Mouse (Mus musculus) right cerebral cortex, adult 18-20 months (tissue): ENCODE measurements around the gene Atn1.

Source experiments
- DNase-seq: peaks from one replicate; pipeline ENCODE4 v3.0.0; 2022; ENCODE audit warnings: mixed read lengths

The Atn1 gene

DNA sequence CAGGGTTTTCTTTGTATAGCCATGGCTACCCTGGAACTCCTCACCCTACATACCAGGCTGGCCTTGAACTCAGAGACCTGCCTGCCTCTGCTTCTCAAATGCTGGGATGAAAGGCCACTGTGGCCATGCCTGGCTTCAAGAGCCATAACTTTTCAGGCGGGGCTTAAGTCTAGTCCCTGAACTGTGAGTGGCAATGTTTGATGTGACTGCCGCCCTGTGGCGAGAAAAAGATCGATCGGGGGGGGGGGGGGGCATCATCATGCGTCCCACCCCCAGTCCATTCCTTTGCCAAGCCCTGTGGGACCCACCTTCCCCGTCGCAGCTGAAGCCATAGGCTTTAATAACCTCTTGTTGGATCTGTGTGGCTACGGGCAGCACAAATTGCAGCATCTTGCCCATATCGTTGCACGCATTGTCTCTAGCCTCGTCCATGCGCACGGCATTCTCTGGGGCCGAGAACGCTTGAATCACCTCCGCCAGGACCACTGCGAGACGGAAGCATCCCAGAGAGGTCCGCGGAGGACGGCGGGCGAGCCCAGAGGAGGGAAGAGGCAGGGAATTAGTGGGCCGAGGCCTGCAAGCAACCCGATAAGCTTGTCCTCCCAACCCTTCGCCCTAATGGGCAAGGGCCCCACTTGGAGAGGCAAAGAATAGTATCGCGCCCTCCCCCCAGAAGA, 16.0 kb downstream of the Atn1 start:
- DNase-seq: peak; percentile 57

DNA sequence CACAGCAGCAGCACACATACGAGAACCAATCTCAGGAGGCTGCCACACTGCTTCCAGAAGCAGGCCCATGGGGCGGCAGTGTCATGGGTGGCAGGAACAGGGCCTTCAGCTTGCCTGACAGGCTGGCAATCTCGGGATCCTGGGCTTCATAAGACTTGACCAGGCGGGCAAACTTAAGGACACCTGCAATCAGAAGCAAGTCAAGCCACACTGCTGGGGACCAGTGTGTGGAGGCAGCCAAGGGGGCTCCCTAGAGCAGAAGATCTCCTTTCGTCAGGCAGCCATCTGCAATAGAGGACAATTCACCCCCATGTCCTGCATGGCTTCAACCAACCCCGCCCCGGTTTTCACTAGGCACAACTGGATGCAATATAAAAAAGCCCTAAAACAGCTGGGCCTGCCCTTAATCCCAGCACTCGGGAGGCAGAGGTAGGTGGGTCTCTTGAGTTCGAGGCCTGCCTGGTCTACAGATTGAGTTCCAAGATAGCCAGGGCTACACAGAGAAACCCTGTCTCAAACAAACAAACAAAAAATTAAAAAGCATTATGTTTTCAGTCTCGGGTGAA, 17.0 kb downstream of the Atn1 start:
- no peak for DNase-seq

DNA sequence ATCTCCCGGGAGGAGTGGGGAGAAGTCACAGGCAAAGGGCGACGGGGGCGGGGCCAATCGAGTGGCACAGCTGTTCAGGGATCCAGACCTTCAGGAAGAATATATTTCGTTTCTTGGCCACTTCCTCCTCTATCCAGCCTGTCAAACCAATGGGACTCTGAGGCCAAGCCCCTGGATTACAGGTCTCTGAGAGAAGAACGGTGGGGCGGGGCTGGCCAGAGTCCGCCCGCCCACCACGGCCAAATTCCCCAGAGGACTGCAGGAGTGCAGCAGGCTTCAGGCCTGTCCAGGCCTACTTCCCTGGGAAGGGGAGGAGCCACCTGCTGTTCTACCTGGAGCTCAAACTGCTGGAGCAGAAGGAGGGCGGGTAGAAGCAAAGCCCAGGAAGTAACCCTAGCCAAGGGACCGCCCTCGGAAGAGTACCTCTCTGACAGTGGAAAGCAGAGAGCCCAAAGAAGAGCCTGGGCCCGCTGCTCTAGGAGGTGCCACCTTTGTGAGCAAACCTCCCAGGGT, 17.8 kb downstream of the Atn1 start, which contains the start of gene Ptpn6:
Gene Ptpn6, minus strand, starts transcription at position 204 of the 513 bp plus-strand sequence.
- DNase-seq: no peak

DNA sequence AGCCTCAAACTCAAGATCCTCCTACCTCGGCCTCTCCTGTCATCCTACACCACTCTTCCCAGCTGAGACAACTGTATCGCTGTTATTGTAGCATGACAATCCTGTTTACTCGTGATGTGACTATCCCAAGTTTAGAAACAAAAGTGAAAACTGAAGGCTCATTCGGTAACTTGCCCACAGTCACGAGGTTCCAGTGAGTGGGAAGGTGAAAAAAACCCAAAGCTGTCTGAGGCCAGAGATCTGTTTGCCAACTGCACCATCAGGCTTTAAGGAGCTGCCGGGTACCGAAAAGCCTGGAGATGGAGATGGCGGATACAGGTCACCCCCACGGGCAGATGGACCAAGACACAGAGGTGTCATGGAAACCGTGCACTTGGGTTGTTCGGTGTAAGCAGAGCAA, 19.3 kb downstream of the Atn1 start:
- no peak for DNase-seq

DNA sequence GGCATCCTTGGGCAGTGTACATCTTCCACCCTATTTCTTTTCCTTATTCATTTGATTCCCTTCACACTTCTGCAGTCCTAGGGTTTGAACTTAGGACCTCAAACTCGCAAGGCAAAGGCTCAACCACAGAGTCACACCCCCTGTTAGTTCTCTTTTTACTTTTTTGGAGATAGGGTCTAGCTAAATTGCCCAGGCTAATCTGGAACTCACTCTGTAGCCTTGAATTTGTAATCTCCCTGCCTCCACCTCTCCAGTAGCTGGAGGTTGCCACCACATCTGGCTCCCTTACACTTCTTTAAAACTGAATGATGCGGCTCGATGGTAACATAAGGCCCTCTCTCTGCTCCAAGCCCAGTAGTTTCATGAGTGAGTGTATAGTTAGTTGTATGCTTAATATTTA, 21.9 kb downstream of the Atn1 start:
- no peak for DNase-seq

DNA sequence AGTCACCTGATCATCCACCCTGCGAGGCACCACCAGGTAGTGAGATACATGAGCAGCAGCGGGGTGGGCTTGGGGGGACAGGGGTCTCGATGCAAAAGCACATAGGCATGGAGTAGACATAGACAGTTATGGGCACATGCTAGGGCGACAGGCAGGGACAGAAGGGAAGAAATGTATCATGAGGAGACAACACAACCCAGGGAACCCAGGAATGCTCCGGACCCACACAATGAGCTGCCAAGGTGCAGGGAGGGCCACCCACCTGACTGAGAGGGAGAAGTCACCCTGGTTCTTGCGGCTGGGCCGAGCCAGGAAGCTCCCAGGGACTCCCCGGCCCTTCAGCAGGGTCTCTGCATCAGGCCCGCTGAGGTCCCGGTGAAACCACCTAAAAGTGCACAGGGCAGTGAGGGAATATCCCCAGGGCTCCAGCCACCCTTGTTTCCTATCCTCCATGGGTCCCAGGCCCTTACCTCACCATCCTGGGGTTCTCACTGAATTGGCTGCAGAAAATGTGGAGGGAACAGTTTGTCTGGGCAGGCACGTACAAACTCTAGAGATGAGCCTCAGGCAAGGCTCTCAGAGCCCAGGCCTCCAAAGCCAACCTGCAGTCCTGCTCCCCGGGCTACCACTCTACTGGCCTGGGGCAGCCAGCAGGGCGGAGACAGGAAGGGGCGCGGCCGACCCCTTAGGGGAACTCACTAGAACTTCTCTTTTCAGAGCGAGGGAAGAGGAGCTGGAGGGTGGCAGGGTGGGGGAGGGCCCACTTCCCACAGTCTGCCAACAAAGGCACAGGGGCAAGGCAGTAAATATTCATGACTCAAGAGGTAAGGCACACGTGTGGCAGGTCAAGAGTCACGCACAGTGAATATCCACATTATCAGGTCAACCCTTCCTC, 23.6 kb downstream of the Atn1 start:
- no peak for DNase-seq

DNA sequence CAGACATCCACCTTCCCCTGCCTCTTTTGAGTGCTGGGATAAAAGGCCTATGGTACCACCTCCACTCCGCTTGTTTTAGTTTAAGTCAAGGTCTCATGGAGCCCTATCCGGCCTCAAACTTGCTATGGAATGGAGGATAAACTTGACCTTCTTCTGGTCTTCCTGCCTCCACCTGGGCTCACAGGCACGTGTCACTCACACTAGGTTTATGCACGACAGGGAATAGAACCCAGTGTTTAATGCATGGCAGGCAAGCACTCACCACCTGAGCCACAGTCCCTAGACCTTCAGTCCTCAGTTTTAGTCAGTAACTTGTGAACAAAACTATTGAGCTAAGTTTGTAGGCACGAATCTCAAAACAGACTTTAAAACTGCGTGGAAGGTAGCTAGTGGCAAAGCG, 25.3 kb downstream of the Atn1 start:
- no peak for DNase-seq

DNA sequence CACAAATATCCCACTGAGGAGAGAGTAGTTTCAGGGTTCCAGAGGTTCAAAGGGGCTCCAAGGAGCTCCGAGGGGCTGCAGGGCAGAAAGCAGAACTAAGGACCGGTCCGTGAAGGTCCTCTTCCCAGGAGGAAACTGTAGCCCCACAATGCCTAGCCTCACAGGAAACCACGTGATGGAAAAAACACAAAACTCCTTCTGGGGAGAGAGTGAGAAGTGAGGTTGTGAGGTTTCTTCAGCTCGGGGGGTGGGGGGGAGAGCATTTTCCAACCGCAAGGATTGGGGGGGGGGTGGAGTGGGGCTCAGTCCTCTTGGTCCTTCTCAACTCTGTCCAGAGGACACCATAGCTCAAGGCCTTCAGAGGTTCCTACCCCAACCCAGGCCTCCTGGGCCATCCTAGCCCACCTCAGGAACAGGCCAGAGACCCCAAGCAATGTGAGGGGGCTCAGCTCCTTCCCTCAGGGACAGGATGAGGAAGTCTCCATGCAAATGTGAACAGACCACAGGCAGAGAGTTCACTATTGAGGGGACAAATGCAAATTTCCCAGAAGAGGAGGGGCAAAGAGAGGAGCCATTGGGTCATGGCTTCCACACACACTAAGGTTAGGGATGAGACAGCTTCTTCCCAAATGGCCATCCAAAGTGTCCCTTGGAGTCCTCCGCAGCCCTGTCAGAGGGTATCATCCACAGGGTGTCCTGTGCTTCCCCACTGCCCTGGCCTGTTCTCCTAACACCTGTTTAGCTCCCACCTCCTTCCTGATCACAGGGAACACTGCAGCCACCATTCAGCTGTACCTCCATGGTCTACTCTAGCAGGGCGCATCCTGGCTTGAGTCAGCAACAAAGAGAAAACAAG, 26.2 kb downstream of the Atn1 start:
- no peak for DNase-seq

DNA sequence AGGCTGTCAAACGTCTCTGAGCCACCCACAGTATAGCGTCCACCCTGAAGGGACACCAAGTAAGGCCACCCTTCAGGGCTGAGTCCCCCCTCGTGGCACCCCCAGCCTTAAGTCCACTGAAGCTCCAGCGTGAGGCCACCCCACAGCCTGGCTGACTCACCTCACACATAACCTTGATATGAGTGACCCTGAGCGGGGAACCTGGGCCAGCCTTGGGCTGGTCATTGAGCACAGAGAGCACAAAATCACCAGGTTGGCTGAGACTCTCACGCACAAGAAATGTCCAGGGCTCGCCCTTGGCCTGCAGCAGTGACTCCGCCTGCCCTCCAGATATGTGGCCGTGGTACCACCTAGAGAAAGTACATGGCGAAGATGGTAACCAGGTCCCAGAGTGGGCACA, 27.7 kb downstream of the Atn1 start:
- no peak for DNase-seq

DNA sequence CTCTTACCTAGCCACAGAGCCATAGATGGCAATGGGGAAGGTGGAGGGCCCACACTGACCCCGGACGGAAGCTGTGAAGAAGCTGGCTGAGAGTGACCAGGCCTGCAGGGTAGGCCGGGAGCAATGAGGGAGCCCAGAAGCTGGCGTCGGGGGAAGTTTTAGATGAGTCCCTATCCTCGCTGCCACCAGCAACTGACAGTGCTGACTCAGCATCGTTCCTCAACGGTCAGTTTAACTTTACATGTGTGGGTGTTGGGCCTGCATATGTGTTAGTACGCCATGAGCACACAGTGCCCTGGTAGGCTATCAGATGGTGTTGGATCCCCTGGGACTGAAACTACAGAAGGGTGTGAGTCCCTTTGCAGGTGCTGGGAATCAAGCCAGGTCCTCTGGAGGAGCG, 31.9 kb downstream of the Atn1 start:
- no peak for DNase-seq

DNA sequence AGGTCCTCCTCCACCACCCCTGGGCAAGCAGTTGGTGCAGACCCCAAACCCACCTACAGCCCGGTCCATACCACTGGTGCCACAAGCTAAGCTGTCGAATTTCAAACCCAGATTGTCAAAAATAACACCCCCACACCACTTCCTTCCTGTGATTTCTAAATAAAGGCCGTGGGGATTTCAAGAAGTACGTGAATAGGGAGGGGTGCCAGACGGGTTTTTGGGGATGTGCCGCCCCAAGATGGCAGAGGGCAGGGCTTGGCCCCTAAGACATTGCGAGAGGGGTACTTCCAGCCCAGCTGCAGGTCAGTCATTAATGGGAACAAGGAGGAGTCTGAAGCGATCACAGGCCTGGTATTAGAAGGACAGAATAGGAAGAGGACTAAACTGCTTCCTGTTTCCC, 32.8 kb downstream of the Atn1 start:
- no peak for DNase-seq

DNA sequence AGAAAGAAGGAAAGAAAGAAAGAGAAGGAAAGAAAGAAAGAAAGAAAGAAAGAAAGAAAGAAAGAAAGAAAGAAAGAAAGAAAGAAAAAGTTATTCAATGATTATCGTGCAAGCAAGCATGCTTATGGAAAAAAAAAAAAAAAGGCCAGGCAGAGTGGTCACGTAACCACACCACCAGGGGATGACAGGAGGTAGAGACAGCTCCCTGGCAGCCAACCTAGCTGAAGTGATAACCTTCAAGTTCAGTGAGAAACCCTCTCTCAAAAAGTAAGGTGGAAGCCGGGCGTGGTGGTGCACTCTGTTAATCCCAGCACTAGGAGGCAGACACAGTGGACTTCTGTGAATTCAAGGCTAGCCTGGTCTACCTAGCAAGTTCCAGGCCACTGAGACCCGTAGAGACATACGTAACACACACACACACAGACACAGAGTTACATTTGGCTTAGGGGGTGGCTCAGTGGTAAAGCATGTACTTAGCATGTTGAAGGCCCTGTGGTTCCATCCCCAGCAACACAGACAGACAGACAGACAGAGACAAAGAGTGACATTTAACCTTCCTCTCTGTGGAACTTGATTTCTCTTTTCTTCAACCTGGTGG, 33.3 kb downstream of the Atn1 start:
- no peak for DNase-seq

DNA sequence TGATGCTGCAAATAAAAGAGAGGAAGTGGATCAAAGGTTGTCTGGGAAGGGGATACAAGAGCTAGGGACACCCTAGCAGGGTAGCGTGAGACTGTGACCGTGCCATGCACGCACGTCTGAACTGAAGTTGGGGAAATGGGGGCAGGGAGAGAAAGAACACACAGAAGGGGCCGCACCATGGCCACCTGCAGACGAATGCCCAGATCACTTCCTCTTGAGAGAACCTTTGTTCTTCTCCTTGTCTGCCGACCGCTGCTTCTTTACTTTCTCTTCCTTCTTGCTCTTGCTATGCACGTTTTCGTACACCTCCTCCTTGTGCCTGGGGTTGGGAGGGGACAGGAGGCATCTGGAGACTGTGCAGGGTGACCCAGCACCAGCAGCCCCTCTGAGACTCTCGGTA, 35.4 kb downstream of the Atn1 start:
- no peak for DNase-seq

DNA sequence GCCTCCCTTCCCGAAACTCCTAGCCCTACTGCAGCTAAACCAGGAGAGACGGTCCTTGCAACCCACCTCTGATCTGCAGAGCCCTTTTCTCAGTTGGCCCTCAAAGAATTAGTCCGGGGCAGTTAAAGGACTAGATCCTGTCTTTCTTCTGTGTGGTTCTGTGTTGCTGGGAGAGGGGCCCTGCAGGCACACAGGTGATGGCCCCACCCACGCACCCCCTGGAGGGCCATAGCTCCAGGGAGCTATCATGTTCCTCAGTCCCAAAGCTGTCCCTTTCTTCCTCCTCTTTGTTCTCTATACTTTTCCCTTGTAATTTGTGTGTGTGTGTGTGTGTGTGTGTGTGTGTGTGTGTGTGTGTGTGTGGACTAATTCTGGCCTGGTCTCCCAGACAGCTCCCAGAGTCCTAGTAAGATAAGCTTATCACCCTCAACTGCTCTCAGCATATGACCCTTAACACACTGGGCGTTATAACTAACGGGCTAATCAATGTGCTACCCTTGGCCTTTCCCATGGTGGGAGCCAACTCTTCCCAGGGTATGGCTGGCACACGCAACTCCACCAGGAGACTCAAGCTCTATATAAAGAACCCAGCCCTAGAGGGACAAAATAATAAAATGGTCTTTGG, 36.9 kb downstream of the Atn1 start:
- no peak for DNase-seq

DNA sequence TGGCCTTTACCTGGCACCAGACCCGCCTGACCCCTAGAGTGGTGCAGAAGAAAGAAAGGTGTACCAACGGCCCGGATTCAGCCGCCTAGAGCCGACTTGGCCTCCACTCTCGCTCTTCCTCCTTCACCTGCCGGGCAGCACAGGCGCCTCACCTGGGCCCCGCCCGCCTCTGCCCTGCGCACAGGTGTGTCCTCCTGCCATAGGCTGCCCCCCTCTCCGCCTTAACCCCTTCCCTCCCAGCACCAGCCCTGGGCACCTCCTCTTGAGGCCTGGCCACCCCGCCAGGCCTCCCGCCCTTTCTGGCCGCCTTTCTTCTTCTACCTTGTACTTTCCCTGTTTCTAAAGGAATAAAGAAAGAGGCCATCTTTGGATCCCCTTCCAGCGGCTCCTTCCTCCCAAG, 37.6 kb downstream of the Atn1 start:
- DNase-seq: no peak

DNA sequence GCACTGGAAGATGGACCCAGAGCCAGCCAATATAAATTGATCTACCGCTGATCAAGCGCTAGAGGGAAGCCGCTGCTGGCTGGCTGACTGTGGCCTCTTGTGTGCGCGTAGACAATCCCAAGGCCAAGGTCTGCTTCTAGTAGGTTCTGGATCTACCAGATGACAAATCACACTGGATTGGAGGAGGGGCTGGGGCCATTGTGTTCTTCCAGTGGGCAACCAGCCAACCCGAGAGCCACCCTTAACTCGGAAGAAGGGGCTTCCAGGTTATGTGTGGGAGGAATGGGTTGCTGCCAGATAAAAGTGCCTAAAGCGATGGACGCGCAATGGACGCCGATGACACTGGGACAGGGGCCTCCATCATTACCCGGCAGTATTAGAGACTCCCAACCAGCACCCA, 38.4 kb downstream of the Atn1 start:
- no peak for DNase-seq

DNA sequence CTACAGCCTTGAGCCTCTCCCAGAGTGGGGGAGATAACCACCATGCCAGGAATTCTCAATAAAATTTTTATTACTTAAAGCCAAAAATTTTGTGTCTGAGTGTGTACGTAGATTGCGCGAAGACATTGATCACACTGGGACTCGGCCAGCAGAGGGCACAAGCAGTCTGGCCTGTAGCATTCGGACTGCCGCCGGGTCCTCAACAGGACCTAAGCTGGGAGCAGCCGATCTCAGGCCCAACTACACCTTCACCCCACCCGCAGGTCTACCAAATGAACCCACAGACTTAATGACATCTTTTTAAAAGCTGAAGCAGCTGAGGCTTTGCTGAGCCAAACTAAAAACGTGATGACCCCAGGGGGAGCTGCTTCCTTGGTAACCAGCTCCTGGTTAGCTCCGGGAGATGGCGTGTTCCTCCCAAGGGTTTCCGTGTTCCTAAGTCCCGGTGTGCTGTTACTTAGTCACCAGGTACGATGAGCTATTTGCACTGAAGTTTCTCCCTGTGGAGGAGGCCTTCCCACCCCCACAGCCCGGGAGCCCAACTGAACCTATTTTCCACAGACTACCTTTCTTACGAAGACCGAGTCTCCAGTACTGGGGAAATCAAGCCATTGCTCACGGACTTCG, 39.3 kb downstream of the Atn1 start:
- DNase-seq: no peak

DNA sequence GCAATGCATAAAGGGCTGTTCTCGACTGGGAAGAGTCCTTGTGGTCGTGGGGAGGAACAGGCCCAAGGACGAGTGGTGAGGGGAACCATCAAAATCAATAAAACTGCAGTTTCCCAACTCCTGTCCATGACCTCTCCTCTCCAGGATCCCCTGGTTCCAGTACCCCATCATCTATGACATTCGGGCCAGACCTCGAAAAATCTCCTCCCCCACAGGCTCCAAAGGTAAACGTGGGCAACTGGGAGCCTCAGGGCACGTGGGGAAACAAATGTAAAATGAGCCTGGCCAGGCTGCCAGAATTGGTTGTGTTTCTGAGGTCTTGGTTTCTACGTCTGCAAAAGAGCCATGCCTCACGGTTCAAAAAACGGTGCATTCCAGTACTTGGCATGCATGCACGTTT, 43.4 kb downstream of the Atn1 start:
- no peak for DNase-seq

DNA sequence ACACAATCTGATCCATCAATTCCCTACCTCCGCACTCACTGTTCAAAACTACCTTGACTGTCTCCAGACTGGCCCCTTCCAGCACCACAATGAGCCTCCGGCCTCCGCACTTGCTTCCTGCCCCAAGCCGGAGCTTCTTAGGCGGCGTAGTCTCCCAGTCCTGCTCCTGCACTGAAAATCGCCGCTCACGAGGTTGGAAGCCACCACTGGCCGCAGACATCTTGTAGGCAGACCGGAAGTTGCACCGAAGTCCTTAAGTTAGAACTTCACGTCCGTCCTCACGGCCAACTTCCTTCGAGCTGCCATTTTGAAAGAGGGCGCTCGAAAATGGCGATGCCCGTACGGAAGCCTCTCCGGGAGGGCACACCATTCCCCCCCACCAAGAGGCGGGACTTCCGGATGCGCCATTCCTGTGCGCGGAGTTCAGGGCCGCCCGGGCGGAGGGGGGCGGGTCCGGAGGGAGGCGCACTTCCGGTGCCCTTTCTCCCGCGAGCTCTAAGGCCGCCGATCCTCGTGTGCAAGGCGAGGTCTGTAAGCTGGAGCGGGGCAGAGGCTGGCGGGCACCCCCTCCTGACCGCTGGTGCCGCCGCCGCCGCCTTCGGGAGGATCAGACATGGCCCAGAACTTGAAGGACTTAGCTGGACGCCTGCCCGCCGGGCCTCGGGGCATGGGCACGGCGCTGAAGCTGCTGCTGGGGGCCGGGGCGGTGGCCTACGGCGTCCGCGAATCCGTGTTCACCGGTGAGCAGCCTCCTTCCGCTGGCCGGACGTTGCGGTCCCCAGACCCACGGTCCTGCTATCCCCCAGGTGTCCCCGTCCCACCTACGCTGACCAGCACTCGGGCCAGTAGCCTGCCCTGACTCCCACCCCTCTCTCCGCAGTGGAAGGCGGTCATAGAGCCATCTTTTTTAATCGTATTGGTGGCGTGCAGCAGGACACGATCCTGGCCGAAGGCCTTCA, 44.2 kb downstream of the Atn1 start, which contains the start of the genes Emg1 and Phb2:
Gene Emg1, minus strand, starts transcription at position 355 of the 959 bp plus-strand sequence.
Gene Phb2, plus strand, starts transcription at position 513 of the 959 bp plus-strand sequence.
- peak; percentile 98 for DNase-seq

DNA sequence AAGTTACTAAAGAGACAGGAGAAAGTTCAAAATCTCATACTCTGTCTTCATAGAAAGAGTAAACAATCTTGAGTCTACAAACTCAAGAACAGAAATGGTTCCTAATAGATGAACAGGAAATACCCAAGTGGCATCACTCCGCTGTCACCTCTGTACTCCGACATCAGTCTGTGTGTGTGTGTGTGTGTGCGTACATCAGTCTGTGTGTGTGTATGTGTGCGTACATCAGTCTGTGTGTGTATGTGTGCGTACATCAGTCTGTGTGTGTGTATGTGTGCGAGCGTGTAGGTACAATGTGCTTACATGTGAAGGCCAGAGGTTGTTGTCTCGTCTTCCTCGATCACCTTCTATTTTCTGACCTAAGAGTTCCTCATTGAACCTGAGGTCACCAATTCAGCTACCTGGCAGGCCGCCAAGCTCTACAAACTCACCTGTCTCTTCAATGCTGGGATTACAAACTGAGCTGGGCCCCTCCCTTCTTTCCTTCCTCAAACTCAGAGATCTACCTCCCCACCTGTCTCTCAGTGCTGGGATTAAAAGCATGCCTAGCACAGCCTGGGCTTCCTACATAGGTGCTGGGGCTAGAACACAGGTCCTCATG, 47.9 kb downstream of the Atn1 start:
- DNase-seq: no peak
